Mouse (Mus musculus) ES-Bruce4 (cell line): ENCODE data around the gene Spryd3. TPM values are rescaled to one million over a fixed set of nuclear protein-coding genes. Genes with fewer than 3 reads are reported as not detected.

Source experiments
- H3K27ac ChIP-seq: 2 replicates; pipeline ENCODE4 v1.5.1; 2012; ENCODE audit warnings: low read length, inconsistent platforms; ENCODE audit not compliant: insufficient read depth
- H3K27me3 ChIP-seq: 2 replicates; pipeline ENCODE4 v1.6.1; 2012; ENCODE audit warnings: mild to moderate bottlenecking, low read length, inconsistent platforms; ENCODE audit not compliant: control insufficient read depth, poor library complexity, insufficient read depth, severe bottlenecking
- H3K36me3 ChIP-seq: 2 replicates; pipeline ENCODE4 v1.6.1; 2012; ENCODE audit warnings: inconsistent platforms, mild to moderate bottlenecking, low read length, moderate library complexity; ENCODE audit not compliant: control insufficient read depth, poor library complexity, insufficient read depth, severe bottlenecking
- H3K4me1 ChIP-seq: one replicate; pipeline ENCODE4 v1.8.1; 2011; ENCODE audit warnings: low read length; ENCODE audit not compliant: control insufficient read depth, insufficient read depth
- H3K4me3 ChIP-seq: 2 replicates; pipeline ENCODE4 v1.5.1; 2011; ENCODE audit warnings: low read depth, mild to moderate bottlenecking, low read length
- H3K9ac ChIP-seq: 2 replicates; pipeline ENCODE4 v1.6.1; 2012; ENCODE audit warnings: low read depth, mild to moderate bottlenecking, inconsistent platforms; ENCODE audit not compliant: poor library complexity, severe bottlenecking
- H3K9me3 ChIP-seq: replicated peaks from 2 replicates; pipeline ENCODE4 v1.6.1; 2012; ENCODE audit warnings: mild to moderate bottlenecking, low read length, inconsistent platforms; ENCODE audit not compliant: control insufficient read depth, poor library complexity, insufficient read depth, severe bottlenecking
- CTCF ChIP-seq: IDR thresholded peaks from one replicate; pipeline ENCODE4 v1.8.1; 2011; ENCODE audit warnings: low read depth, low read length
- EP300 ChIP-seq: IDR thresholded peaks from 2 replicates; pipeline ENCODE4 v1.6.1; 2011; ENCODE audit warnings: low read depth, low read length; ENCODE audit not compliant: insufficient read depth
- POLR2A ChIP-seq: IDR thresholded peaks from one replicate; pipeline ENCODE4 v1.8.1; 2011; ENCODE audit warnings: low read length; ENCODE audit not compliant: insufficient read depth
- polyA plus RNA-seq: library from polyadenylated mRNA; stranded (reverse); fragments of >200 nt; gene quantifications from 2 replicates; pipeline ENCODE4 v1.2.4, GENCODE M21; 2011; ENCODE audit warnings: low read depth; ENCODE audit not compliant: missing spikeins, insufficient read depth, insufficient read length

The Spryd3 gene
- polyA plus RNA-seq, 1 experiment, result 11.7 TPM

GRCm38 (mm10) chr15:102126303-102126702 lies 9.7 kb downstream of the Spryd3 start:
- no peak overlapping the region for H3K27ac ChIP-seq
- no peaks in the 10 kb centered on the region for H3K27me3 ChIP-seq
- H3K9me3 ChIP-seq, result no peaks in the 10 kb centered on the region
- H3K4me1 ChIP-seq, result no peaks in the 10 kb centered on the region
- no peak for TF ChIP-seq POLR2A
- no peak for TF ChIP-seq CTCF
- no peak for TF ChIP-seq EP300
- H3K9ac ChIP-seq, result no peak overlapping the region
- H3K4me3 ChIP-seq, result no peak overlapping the region
- 0 out of 2 replicates have a peak, but pooled peaks cover 10% of the 10 kb centered on the region for H3K36me3 ChIP-seq

GRCm38 (mm10) chr15:102120530-102120929 lies 15.5 kb downstream of the Spryd3 start:
- peaks cover 3% of the 10 kb centered on the region; the same call in 1 of the 2 replicates for H3K36me3 ChIP-seq
- no peaks in the 10 kb centered on the region for H3K9me3 ChIP-seq

GRCm38 (mm10) chr15:102119831-102120170 lies 16.2 kb downstream of the Spryd3 start:
- no peaks in the 10 kb centered on the region for H3K9me3 ChIP-seq
- no peak overlapping the region for H3K4me3 ChIP-seq
- H3K9ac ChIP-seq, result no peak overlapping the region
- no peak overlapping the region for H3K27ac ChIP-seq
- no peaks in the 10 kb centered on the region for H3K4me1 ChIP-seq
- no peaks in the 10 kb centered on the region for H3K27me3 ChIP-seq
- no peak for TF ChIP-seq CTCF
- TF ChIP-seq EP300, result no peak
- no peak for TF ChIP-seq POLR2A
- H3K36me3 ChIP-seq, result peaks cover 1% of the 10 kb centered on the region; the same call in 1 of the 2 replicates

More at GRCm38 (mm10) chr15:102120530-102120929, 15.5 kb downstream of the Spryd3 start:
- H3K9ac ChIP-seq, result no peak overlapping the region
- H3K27me3 ChIP-seq, result no peaks in the 10 kb centered on the region
- H3K4me3 ChIP-seq, result no peak overlapping the region
- TF ChIP-seq CTCF, result no peak
- no peaks in the 10 kb centered on the region for H3K4me1 ChIP-seq
- H3K27ac ChIP-seq, result no peak overlapping the region

- no peaks in the 10 kb centered on the region; the same call in 1 of the 2 replicates for H3K36me3 ChIP-seq
- no peaks in the 10 kb centered on the region for H3K4me1 ChIP-seq
- no peak overlapping the region for H3K27ac ChIP-seq
- no peaks in the 10 kb centered on the region for H3K9me3 ChIP-seq
- TF ChIP-seq POLR2A (no peak), EP300 (no peak), CTCF (no peak)
- no peak overlapping the region for H3K4me3 ChIP-seq
- no peak overlapping the region for H3K9ac ChIP-seq
- no peaks in the 10 kb centered on the region for H3K27me3 ChIP-seq
Measured at GRCm38 (mm10) chr15:102119121-102119830, 16.8 kb downstream of the Spryd3 start.

- H3K9ac ChIP-seq, result no peak overlapping the region
- no peak for TF ChIP-seq POLR2A
- TF ChIP-seq CTCF, result no peak
- no peak for TF ChIP-seq EP300
- no peak overlapping the region for H3K27ac ChIP-seq
- H3K9me3 ChIP-seq, result no peaks in the 10 kb centered on the region
- H3K4me3 ChIP-seq, result no peak overlapping the region
- no peaks in the 10 kb centered on the region for H3K4me1 ChIP-seq
- no peaks in the 10 kb centered on the region; the same call in 1 of the 2 replicates for H3K36me3 ChIP-seq
- H3K27me3 ChIP-seq, result no peaks in the 10 kb centered on the region
Measured at GRCm38 (mm10) chr15:102118591-102118990, 17.4 kb downstream of the Spryd3 start.
